Mouse (Mus musculus): ENCODE results near the gene Uba6.

Uba6 gene

GRCm38 (mm10) chr5:86172449-86173161 lies at the start of gene Uba6:
Gene Uba6, minus strand, starts transcription at chr5:86172803.
- DNase-seq (ENCODE audit: extremely low spot score, low read depth, low spot score) = peak; percentile 91

GRCm38 (mm10) chr5:86197801-86198200 lies 25.2 kb upstream of the Uba6 start, which contains the start of gene Gnrhr:
Gene Gnrhr, minus strand, starts transcription at chr5:86197901.
- no peak for DNase-seq (ENCODE audit: extremely low spot score, low read depth, low spot score)

DNA sequence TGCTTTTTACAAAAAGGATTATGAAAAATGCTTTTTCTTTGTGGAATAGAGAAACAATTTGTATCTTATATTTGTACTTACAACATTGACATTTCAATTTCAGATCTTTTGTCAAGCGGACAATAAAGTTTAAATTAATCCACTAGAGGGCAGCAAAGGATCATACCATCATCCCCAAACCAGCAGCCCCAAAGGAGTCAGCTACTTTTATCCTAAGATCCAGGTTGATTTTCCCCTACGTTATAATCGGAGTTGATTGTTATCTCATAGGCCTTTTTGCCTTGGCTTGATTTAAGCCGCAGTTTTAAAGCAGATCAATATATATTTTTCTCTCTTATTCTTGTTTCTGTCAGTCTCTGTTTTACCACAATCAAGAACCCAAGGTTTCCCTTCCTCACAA lies 18.8 kb upstream of the Uba6 start:
- peak; percentile 22 for DNase-seq (ENCODE audit: extremely low spot score, low read depth, low spot score)

DNA sequence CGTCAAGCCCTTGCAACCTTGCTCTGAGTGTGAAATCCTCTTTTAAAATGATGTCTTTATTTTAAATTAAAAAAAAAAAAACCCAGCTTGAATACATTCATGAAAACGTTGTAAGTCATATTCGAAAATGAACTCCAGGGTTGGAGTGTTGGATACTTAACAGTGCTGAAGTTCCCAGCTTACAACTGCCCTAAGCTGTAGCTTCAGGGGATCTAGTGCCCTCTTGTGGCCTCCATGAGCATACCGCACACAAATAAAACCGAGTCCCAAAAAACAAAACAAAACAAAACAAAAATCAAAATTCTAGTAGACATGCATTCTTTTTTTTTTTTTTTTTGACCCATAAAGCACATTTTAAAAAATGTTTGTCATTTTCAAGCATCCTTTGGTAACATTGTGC lies 18.2 kb upstream of the Uba6 start:
- no peak for DNase-seq (ENCODE audit: extremely low spot score, low read depth, low spot score)

GRCm38 (mm10) chr5:86190290-86190689 lies 17.7 kb upstream of the Uba6 start:
- no peak for DNase-seq (ENCODE audit: extremely low spot score, low read depth, low spot score)

DNA sequence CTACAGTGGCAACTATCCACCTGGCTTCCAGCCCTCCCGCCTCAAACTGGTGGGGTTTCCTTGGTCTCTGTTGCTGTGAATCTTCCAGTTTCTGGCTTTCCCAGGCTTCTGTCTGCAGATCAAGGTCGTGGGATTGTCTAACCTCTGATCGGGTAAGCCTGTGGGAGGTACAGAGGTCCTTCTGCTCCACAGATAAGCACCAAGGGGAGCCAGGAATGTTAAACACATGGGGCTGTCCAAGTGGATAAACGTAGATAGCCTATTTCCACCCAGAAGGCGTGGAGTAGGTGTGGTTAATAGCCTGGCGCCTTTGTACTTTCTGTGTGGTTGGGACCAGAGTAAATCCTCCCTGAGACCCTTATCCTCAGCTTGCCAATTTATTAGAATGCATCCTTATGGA lies 14.8 kb upstream of the Uba6 start:
- DNase-seq (ENCODE audit: extremely low spot score, low read depth, low spot score) = no peak

DNA sequence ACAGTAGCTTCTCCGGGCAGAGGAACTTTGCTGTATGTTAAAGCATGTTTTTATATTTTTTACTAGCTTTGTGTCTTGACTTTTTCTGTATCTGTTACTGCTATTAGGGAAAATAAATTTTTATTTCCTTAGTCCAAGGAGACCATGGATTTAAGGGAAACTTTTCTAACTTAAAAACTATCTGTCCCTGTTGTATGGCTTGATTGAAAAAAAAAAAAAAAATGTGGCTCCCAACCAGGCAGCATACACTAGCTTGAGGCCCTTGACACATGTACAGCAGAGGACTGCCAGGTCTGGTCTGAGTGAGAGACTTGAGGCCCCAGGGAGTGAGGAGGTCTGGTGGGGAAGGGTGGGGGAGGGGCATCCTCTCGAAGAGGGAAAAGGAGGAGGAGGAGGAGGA lies 1.2 kb upstream of the Uba6 start:
- no peak for DNase-seq (ENCODE audit: extremely low spot score, low read depth, low spot score)

DNA sequence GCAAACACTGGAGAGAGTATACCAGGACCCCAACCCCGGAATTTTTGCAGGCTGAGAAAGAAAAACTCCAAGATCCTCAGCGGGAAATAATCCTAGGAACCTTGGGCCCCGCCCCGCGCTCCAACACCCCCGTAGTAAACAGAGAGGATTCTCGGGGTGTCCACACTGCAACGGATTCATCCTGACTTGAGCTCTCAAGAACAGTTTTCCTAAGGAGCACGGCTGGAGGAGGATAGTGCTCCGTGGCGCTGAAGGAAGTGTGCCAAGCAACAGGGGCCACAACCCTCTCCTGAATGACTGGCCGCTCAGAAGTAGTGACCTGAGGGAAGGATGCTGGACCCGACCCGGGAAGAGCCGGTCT lies 535 bp downstream of the Uba6 start:
- no peak for DNase-seq (ENCODE audit: extremely low spot score, low read depth, low spot score)

DNA sequence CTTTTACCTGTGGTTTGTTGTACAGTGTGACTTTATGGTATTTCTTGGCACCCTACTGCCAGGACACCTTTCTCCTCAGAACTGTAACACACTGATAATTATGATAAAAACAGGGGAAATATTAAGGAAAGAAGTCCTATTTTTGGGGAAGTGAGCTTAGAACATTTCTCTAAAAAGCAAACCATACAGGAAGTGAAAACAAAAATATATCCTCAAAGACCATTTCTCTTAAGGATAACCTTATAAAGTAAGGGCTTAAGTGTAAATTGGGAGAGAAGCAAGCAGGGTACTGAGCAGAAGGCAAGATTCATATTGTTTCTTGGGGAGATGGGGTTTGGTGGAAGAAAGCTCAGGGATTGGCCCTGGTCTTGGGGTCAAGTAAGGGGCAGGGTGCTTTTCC lies 42.8 kb downstream of the Uba6 start:
- DNase-seq (ENCODE audit: extremely low spot score, low read depth, low spot score) = no peak

- no peak for DNase-seq (ENCODE audit: extremely low spot score, low read depth, low spot score)
Observed at GRCm38 (mm10) chr5:86128749-86129148, 43.9 kb downstream of the Uba6 start.

- no peak for DNase-seq (ENCODE audit: extremely low spot score, low read depth, low spot score)
Observed at GRCm38 (mm10) chr5:86118457-86119094, 54.0 kb downstream of the Uba6 start.

DNA sequence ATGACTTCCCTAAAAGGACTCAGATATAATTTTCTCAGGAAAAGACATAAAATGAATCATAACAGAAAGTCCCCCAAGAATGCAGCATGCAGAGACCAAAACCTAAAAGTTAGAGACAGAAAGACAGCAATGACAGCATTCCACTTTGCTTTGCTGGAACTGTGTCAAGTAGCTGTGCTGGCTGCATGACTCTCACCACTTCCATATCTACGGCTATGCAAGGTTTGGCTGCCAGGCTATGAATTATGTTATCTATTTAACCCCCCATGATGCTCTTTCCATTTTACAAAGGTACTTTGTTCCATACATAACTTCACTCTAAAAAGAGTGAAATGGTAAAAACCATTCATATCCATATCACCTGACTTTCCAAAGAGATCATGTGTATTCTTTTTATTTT lies 58.6 kb downstream of the Uba6 start:
- no peak for DNase-seq (ENCODE audit: extremely low spot score, low read depth, low spot score)

- no peak for DNase-seq (ENCODE audit: extremely low spot score, low read depth, low spot score)
Observed at GRCm38 (mm10) chr5:86113037-86113436, 59.6 kb downstream of the Uba6 start.

- no peak for DNase-seq (ENCODE audit: extremely low spot score, low read depth, low spot score)
Observed at GRCm38 (mm10) chr5:86111074-86111473, 61.5 kb downstream of the Uba6 start.

DNA sequence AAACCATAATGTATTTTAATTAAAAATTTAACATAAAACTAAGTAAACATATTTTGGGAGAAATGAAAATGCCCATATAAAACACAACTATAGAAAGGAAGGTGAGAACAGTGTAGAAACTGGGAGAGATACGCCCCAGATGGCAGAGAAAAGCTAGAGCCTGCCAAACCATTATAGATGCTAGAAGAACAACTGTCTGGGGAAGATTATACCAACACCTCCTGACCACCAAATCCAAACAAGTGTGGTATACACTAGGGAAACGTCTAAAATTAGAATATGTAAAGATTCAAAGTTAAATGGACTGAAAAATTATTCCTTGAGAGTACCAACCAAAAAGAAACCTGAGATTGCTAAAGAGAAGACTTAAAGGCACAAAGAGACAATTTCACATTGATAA lies 66.0 kb downstream of the Uba6 start:
- DNase-seq (ENCODE audit: extremely low spot score, low read depth, low spot score) = no peak

DNA sequence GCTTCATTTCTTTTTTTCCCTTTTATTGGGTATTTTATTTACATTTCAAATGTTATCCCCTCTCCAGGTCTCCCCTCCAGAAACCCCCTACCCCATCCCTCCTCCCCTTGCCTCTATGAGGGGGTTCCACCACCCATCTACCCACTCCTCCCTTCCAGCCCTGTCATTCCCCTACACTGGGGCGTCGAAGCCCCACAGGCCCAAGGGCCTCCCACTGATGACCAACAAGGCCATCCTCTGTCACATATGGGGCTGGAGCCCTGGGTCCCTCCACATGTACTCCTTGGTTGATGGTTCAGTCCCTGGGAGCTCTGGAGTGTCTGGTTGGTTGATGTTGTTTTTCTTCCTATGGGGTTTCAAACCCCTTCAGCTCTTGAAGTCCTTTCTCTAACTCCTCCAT lies 70.4 kb downstream of the Uba6 start:
- no peak for DNase-seq (ENCODE audit: extremely low spot score, low read depth, low spot score)

DNA sequence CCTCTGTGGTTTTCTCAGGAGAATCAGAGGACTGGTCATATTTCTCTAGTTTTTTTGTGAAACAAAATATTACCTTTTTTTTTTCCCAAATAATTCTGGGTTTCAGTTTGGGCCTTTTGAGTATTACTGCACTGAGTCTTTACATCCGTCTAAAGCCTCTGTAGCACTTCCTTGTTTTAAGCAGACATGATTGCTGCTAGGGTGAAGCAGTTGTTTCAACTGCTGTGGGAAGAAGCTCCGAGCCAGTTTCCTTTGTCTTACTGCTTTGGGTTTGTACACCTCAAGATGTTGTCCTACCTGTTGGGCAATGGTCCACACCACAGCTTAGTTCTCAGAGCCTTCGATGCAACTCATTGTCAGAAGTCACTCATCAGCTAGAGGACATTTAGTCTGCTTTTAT lies 72.0 kb downstream of the Uba6 start:
- no peak for DNase-seq (ENCODE audit: extremely low spot score, low read depth, low spot score)

GRCm38 (mm10) chr5:86098988-86099387 lies 73.6 kb downstream of the Uba6 start:
- DNase-seq (ENCODE audit: extremely low spot score, low read depth, low spot score) = no peak

DNA sequence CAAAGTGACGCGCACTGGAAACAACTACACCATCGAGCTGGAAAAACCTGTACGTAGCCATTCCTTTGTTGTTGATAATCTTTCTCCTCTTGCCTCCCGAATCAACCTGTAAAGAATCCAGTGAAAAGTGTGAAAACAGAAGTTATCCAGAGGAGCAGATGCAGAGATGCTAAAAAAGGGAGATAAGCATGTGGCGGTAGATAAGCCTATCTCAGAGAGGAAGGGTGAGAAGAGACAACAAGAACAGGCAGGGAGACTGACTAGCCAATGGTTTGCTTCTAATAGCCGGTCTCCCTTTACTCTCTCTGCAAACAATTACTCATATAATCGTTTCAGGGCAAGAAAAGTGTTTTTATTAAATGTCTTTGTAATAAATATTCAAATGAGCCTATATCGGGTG lies 77.8 kb downstream of the Uba6 start:
- no peak for DNase-seq (ENCODE audit: extremely low spot score, low read depth, low spot score)

DNA sequence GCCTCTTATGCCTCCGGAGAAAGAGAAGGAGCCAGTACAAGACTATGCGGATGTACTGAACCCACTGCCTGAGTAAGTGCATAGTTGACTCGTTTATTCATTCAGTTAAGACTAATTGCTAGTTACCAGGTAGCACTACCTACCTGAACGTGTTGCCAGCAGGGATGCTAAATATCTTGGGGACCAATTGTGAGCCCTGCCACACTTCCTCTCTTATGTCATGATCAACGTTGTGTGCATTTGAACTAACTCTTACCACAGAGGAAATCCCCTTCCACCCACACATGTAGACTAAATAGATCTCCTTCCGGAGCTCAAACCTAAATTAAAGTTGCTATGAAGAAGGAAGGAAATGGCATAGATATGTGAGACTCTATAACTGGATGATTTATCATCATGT lies 85.9 kb downstream of the Uba6 start:
- no peak for DNase-seq (ENCODE audit: extremely low spot score, low read depth, low spot score)

DNA sequence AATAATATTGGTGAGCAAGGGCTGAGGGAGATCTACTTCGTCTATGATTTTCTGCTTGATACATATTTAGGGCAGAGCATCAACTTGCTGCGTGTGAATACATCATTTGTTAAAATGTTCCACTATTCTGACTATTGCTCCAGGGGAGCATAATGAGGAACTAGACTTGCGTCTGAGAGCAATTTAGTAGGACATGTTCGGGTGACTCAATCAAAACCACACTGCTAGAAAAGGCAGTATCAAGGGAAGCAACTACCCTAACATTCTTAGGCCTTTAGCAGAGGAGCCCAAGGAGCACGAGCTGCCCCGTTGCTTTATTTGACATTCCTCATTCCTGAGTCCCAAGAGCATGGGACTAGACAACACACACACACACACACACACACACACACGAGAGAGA lies 87.6 kb downstream of the Uba6 start:
- no peak for DNase-seq (ENCODE audit: extremely low spot score, low read depth, low spot score)

GRCm38 (mm10) chr5:86083987-86084386 lies 88.6 kb downstream of the Uba6 start:
- no peak for DNase-seq (ENCODE audit: extremely low spot score, low read depth, low spot score)
